Mouse (Mus musculus): ENCODE data around the gene Dcst2. TPM values are rescaled to one million over a fixed set of nuclear protein-coding genes. Genes with fewer than 3 reads are reported as not detected.

Gene Dcst2
- polyA plus RNA-seq, 1 experiment from 2014 or later: 0.21 TPM

GRCm38 (mm10) chr3:89409701-89410100 lies 47.9 kb downstream of the Dcst2 start:
- ATAC-seq (ENCODE audit: low FRiP score) (no peak), DNase-seq (ENCODE audit: low spot score) (no peak)
- peaks cover 8% of the 10 kb centered on the region for H3K4me1 ChIP-seq (replicated peaks; ENCODE audit: control insufficient read depth, insufficient read depth, low read length)
- H3K4me3 ChIP-seq (replicated peaks; ENCODE audit: low read length): no peak overlapping the region
- H3K9me3 ChIP-seq (ENCODE audit: control insufficient read depth, low read length): no peaks in the 10 kb centered on the region
- over 99% methylated on average over 3 of the region's 3 CpGs for WGBS
- peaks cover 29% of the 10 kb centered on the region for H3K36me3 ChIP-seq (replicated peaks; ENCODE audit: control insufficient read depth, insufficient read depth)
- no peaks in the 10 kb centered on the region for H3K27me3 ChIP-seq (ENCODE audit: control insufficient read depth, insufficient read depth, low read length)
- no peak overlapping the region for H3K27ac ChIP-seq
- H3K9ac ChIP-seq: no peak overlapping the region
- no peak overlapping the region for H3K4me2 ChIP-seq (replicated peaks)

GRCm38 (mm10) chr3:89410864-89411263 lies 49.1 kb downstream of the Dcst2 start:
- H3K27ac ChIP-seq: peak overlapping the region; percentile 75
- H3K27me3 ChIP-seq (ENCODE audit: control insufficient read depth, insufficient read depth, low read length): no peaks in the 10 kb centered on the region
- no peak for ATAC-seq (ENCODE audit: low FRiP score)
- H3K9ac ChIP-seq: peak overlapping the region; percentile 64
- H3K4me3 ChIP-seq (replicated peaks; ENCODE audit: low read length): peak overlapping the region; percentile 45
- H3K9me3 ChIP-seq (ENCODE audit: control insufficient read depth, low read length): no peaks in the 10 kb centered on the region
- H3K4me1 ChIP-seq (replicated peaks; ENCODE audit: control insufficient read depth, insufficient read depth, low read length): peaks cover 8% of the 10 kb centered on the region
- peaks cover 29% of the 10 kb centered on the region for H3K36me3 ChIP-seq (replicated peaks; ENCODE audit: control insufficient read depth, insufficient read depth)
- DNase-seq (ENCODE audit: low spot score): no peak
- peak overlapping the region; percentile 80 for H3K4me2 ChIP-seq (replicated peaks)
- 81% methylated on average over 10 of the region's 10 CpGs for WGBS

GRCm38 (mm10) chr3:89411490-89412393 lies 50.0 kb downstream of the Dcst2 start, which contains the start of gene Flad1:
TSS of gene Flad1 (minus strand) at chr3:89411870.
- H3K27ac ChIP-seq: peak within 1 kb of the TSS; percentile 75
- H3K9me3 ChIP-seq (ENCODE audit: control insufficient read depth, low read length): no peaks in the 10 kb centered on the region
- peak within 1 kb of the TSS; percentile 80 for H3K4me2 ChIP-seq (replicated peaks)
- H3K27me3 ChIP-seq (ENCODE audit: control insufficient read depth, insufficient read depth, low read length): no peaks in the 10 kb centered on the region
- peaks cover 8% of the 10 kb centered on the region for H3K4me1 ChIP-seq (replicated peaks; ENCODE audit: control insufficient read depth, insufficient read depth, low read length)
- ATAC-seq (ENCODE audit: low FRiP score) (peak; percentile 99), DNase-seq (ENCODE audit: low spot score) (peak; percentile 100)
- 6% methylated on average over 28 of the region's 28 CpGs for WGBS
- peak within 1 kb of the TSS; percentile 45 for H3K4me3 ChIP-seq (replicated peaks; ENCODE audit: low read length)
- H3K36me3 ChIP-seq (replicated peaks; ENCODE audit: control insufficient read depth, insufficient read depth): peaks cover 27% of the 10 kb centered on the region
- peak within 1 kb of the TSS; percentile 64 for H3K9ac ChIP-seq

GRCm38 (mm10) chr3:89416158-89416557 lies 54.4 kb downstream of the Dcst2 start:
- ATAC-seq (ENCODE audit: low FRiP score): no peak
- Histone ChIP-seq H3K27ac (no peak overlapping the region), H3K4me1 (replicated peaks; ENCODE audit: control insufficient read depth, insufficient read depth, low read length) (peaks cover 21% of the 10 kb centered on the region), H3K9me3 (ENCODE audit: control insufficient read depth, low read length) (no peaks in the 10 kb centered on the region), H3K4me2 (replicated peaks) (no peak overlapping the region), H3K4me3 (replicated peaks; ENCODE audit: low read length) (no peak overlapping the region), H3K36me3 (replicated peaks; ENCODE audit: control insufficient read depth, insufficient read depth) (peaks cover 18% of the 10 kb centered on the region), H3K9ac (no peak overlapping the region), H3K27me3 (ENCODE audit: control insufficient read depth, insufficient read depth, low read length) (no peaks in the 10 kb centered on the region)
- DNase-seq (ENCODE audit: low spot score): no peak
- WGBS: 97% methylated on average over 8 of the region's 8 CpGs

- peaks cover 28% of the 10 kb centered on the region for H3K4me1 ChIP-seq (replicated peaks; ENCODE audit: control insufficient read depth, insufficient read depth, low read length)
- 0 out of 2 replicates have a peak overlapping the region, but pooled peaks have one; percentile 44 for H3K27ac ChIP-seq
- ATAC-seq (ENCODE audit: low FRiP score): no peak
Observed at GRCm38 (mm10) chr3:89417131-89417530, 55.4 kb downstream of the Dcst2 start.

GRCm38 (mm10) chr3:89417840-89418169 lies 56.0 kb downstream of the Dcst2 start:
- peak overlapping the region; percentile 55 for H3K4me3 ChIP-seq (replicated peaks; ENCODE audit: low read length)
- H3K36me3 ChIP-seq (replicated peaks; ENCODE audit: control insufficient read depth, insufficient read depth): peaks cover 18% of the 10 kb centered on the region
- WGBS: under 1% methylated on average over 20 of the region's 20 CpGs
- H3K27me3 ChIP-seq (ENCODE audit: control insufficient read depth, insufficient read depth, low read length): no peaks in the 10 kb centered on the region
- H3K9ac ChIP-seq: peak overlapping the region; percentile 59
- H3K27ac ChIP-seq: peak overlapping the region; percentile 44; the same call in 1 of the 2 replicates
- H3K9me3 ChIP-seq (ENCODE audit: control insufficient read depth, low read length): no peaks in the 10 kb centered on the region
- peak overlapping the region; percentile 88 for H3K4me2 ChIP-seq (replicated peaks)
- peak; percentile 75 for DNase-seq (ENCODE audit: low spot score)
- ATAC-seq (ENCODE audit: low FRiP score): peak; percentile 53
- H3K4me1 ChIP-seq (replicated peaks; ENCODE audit: control insufficient read depth, insufficient read depth, low read length): peaks cover 29% of the 10 kb centered on the region

More at GRCm38 (mm10) chr3:89417131-89417530, 55.4 kb downstream of the Dcst2 start:
- Histone ChIP-seq H3K36me3 (replicated peaks; ENCODE audit: control insufficient read depth, insufficient read depth) (peaks cover 18% of the 10 kb centered on the region), H3K4me2 (replicated peaks) (peak overlapping the region; percentile 88), H3K9ac (peak overlapping the region; percentile 59), H3K4me3 (replicated peaks; ENCODE audit: low read length) (peak overlapping the region; percentile 55), H3K9me3 (ENCODE audit: control insufficient read depth, low read length) (no peaks in the 10 kb centered on the region), H3K27me3 (ENCODE audit: control insufficient read depth, insufficient read depth, low read length) (no peaks in the 10 kb centered on the region)
- WGBS: 32% methylated on average over 2 of the region's 2 CpGs
- no peak for DNase-seq (ENCODE audit: low spot score)

GRCm38 (mm10) chr3:89418170-89418860 lies 56.5 kb downstream of the Dcst2 start, which contains the start of the genes Cks1b and Shc1:
TSS of gene Cks1b (minus strand) at chr3:89418383.
TSS of gene Shc1 (plus strand) at chr3:89418443.
- H3K27me3 ChIP-seq (ENCODE audit: control insufficient read depth, insufficient read depth, low read length): no peaks in the 10 kb centered on the region
- peak within 1 kb of the TSS; percentile 88 for H3K4me2 ChIP-seq (replicated peaks)
- H3K4me3 ChIP-seq (replicated peaks; ENCODE audit: low read length): peak within 1 kb of the TSS; percentile 55
- ATAC-seq (ENCODE audit: low FRiP score) (peak; percentile 96), DNase-seq (ENCODE audit: low spot score) (peak; percentile 96)
- H3K9me3 ChIP-seq (ENCODE audit: control insufficient read depth, low read length): no peaks in the 10 kb centered on the region
- H3K4me1 ChIP-seq (replicated peaks; ENCODE audit: control insufficient read depth, insufficient read depth, low read length): peaks cover 29% of the 10 kb centered on the region
- H3K9ac ChIP-seq: peak within 1 kb of the TSS; percentile 59
- WGBS: under 1% methylated on average over 39 of the region's 39 CpGs
- peaks cover 18% of the 10 kb centered on the region for H3K36me3 ChIP-seq (replicated peaks; ENCODE audit: control insufficient read depth, insufficient read depth)
- peak within 1 kb of the TSS; percentile 90 for H3K27ac ChIP-seq

- H3K4me1 ChIP-seq (replicated peaks; ENCODE audit: control insufficient read depth, insufficient read depth, low read length): peaks cover 29% of the 10 kb centered on the region
- no peaks in the 10 kb centered on the region for H3K9me3 ChIP-seq (ENCODE audit: control insufficient read depth, low read length)
- peak overlapping the region; percentile 90 for H3K27ac ChIP-seq
- WGBS: under 1% methylated on average over 16 of the region's 16 CpGs
- peak overlapping the region; percentile 59 for H3K9ac ChIP-seq
- H3K4me3 ChIP-seq (replicated peaks; ENCODE audit: low read length): peak overlapping the region; percentile 55
- ATAC-seq (ENCODE audit: low FRiP score) (peak; percentile 2; the same call in 1 of the 2 replicates), DNase-seq (ENCODE audit: low spot score) (peak; percentile 60)
- H3K36me3 ChIP-seq (replicated peaks; ENCODE audit: control insufficient read depth, insufficient read depth): peaks cover 18% of the 10 kb centered on the region
- peak overlapping the region; percentile 88 for H3K4me2 ChIP-seq (replicated peaks)
- no peaks in the 10 kb centered on the region for H3K27me3 ChIP-seq (ENCODE audit: control insufficient read depth, insufficient read depth, low read length)
Observed at GRCm38 (mm10) chr3:89418861-89419250, 57.1 kb downstream of the Dcst2 start.

GRCm38 (mm10) chr3:89419571-89419970 lies 57.8 kb downstream of the Dcst2 start:
- ATAC-seq (ENCODE audit: low FRiP score): no peak
- peak overlapping the region; percentile 88 for H3K4me2 ChIP-seq (replicated peaks)
- H3K9ac ChIP-seq: peak overlapping the region; percentile 59
- no peak for DNase-seq (ENCODE audit: low spot score)
- 3% methylated on average over 9 of the region's 9 CpGs for WGBS
- no peaks in the 10 kb centered on the region for H3K27me3 ChIP-seq (ENCODE audit: control insufficient read depth, insufficient read depth, low read length)
- peak overlapping the region; percentile 55 for H3K4me3 ChIP-seq (replicated peaks; ENCODE audit: low read length)
- H3K27ac ChIP-seq: peak overlapping the region; percentile 90
- peaks cover 29% of the 10 kb centered on the region for H3K4me1 ChIP-seq (replicated peaks; ENCODE audit: control insufficient read depth, insufficient read depth, low read length)
- H3K9me3 ChIP-seq (ENCODE audit: control insufficient read depth, low read length): no peaks in the 10 kb centered on the region
- peaks cover 15% of the 10 kb centered on the region for H3K36me3 ChIP-seq (replicated peaks; ENCODE audit: control insufficient read depth, insufficient read depth)
